ENCODE assay signal across 9 mouse cellular contexts in genomic region chr1:162217340-162217974, GRCm38 (mm10).
A peak's percentile ranks its signal among the peaks of the same experiment; 100 is the strongest.
DNase-seq lines count a peak whose midpoint lies in the region; ATAC-seq lines count a peak whose summit lies in the region.
"Had no signal": no experiment of that assay in that cellular context is flagged by ENCODE, and none has a peak within 500 bp of the region (broad histone marks: within the 10 kb centered on the region; RNA-seq: fewer than 3 reads in every experiment).

No protein-coding gene starts in this region.

- H3K27ac ChIP-seq in forebrain, embryonic 11.5 days (ENCODE audit: low read depth, low read length): peak overlapping the region; percentile 76
- no peak overlapping the region for H3K27ac ChIP-seq in forebrain, embryonic 14.5 days (ENCODE audit: low read depth, low read length)
- peak overlapping the region; percentile 97 for H3K27ac ChIP-seq in heart, embryonic 11.5 days (ENCODE audit: low read depth, low read length)
- peak overlapping the region; percentile 99 for H3K27ac ChIP-seq in lung, embryonic 16.5 days (ENCODE audit: low read length)

- H3K4me3 ChIP-seq in forebrain, embryonic 11.5 days (ENCODE audit: low read depth, low read length): peak overlapping the region; percentile 23
- H3K4me3 ChIP-seq in forebrain, embryonic 14.5 days (ENCODE audit: low read depth, low read length): no peak overlapping the region
- H3K4me3 ChIP-seq in heart, embryonic 11.5 days (ENCODE audit: low read depth, low read length): peak overlapping the region; percentile 44
- peak overlapping the region; percentile 63 for H3K4me3 ChIP-seq in lung, embryonic 16.5 days (ENCODE audit: low read length)
- H3K4me3 ChIP-seq: erythroblast, embryonic 14.5 days had no signal

- H3K36me3 ChIP-seq in forebrain, embryonic 11.5 days (ENCODE audit: control insufficient read depth, insufficient read depth, low read length): no peaks in the 10 kb centered on the region
- no peaks in the 10 kb centered on the region for H3K36me3 ChIP-seq in forebrain, embryonic 14.5 days (ENCODE audit: control insufficient read depth, insufficient read depth, low read length)
- H3K36me3 ChIP-seq in heart, embryonic 11.5 days (ENCODE audit: control insufficient read depth, insufficient read depth, low read length): no peaks in the 10 kb centered on the region
- no peaks in the 10 kb centered on the region for H3K36me3 ChIP-seq in lung, embryonic 16.5 days (ENCODE audit: control insufficient read depth, insufficient read depth, low read length)

- no peak overlapping the region for H3K4me2 ChIP-seq in forebrain, embryonic 11.5 days (ENCODE audit: low read depth, low read length, severe bottlenecking)
- no peak overlapping the region for H3K4me2 ChIP-seq in forebrain, embryonic 14.5 days (ENCODE audit: low read length)
- H3K4me2 ChIP-seq in heart, embryonic 11.5 days: peak overlapping the region; percentile 56
- H3K4me2 ChIP-seq in lung, embryonic 16.5 days (ENCODE audit: low read depth, low read length): peak overlapping the region; percentile 13

- H3K27me3 ChIP-seq in forebrain, embryonic 11.5 days (ENCODE audit: control insufficient read depth, insufficient read depth, low read length): no peaks in the 10 kb centered on the region
- no peaks in the 10 kb centered on the region for H3K27me3 ChIP-seq in forebrain, embryonic 14.5 days (replicated peaks; ENCODE audit: control insufficient read depth, insufficient read depth, low read length)
- H3K27me3 ChIP-seq in heart, embryonic 11.5 days (ENCODE audit: control insufficient read depth, insufficient read depth, low read length): no peaks in the 10 kb centered on the region
- no peaks in the 10 kb centered on the region for H3K27me3 ChIP-seq in lung, embryonic 16.5 days (ENCODE audit: control insufficient read depth, insufficient read depth, low read depth, low read length)

- peak; percentile 64 for DNase-seq in forebrain, embryonic 11.5 days (ENCODE audit: low spot score)
- DNase-seq in forebrain, embryonic 14.5 days (ENCODE audit: low spot score): no peak
- peak; percentile 41 for DNase-seq in kidney, adult 9 months
- DNase-seq in urinary bladder, postnatal 10 days (ENCODE audit: low spot score): peak; percentile 13
- DNase-seq in natural killer cell, adult 2 months (ENCODE audit: low spot score in 2 of 2): no peak
- no peak for DNase-seq in Muller cell, postnatal 12 days (ENCODE audit: inconsistent ontology term)

- no peaks in the 10 kb centered on the region for H3K4me1 ChIP-seq in forebrain, embryonic 11.5 days (replicated peaks; ENCODE audit: control insufficient read depth, insufficient read depth, low read length)
- H3K4me1 ChIP-seq in forebrain, embryonic 14.5 days (ENCODE audit: control insufficient read depth, insufficient read depth, low read length): no peaks in the 10 kb centered on the region
- peaks cover 6% of the 10 kb centered on the region for H3K4me1 ChIP-seq in heart, embryonic 11.5 days (ENCODE audit: control insufficient read depth, insufficient read depth, low read length)
- peaks cover 5% of the 10 kb centered on the region for H3K4me1 ChIP-seq in lung, embryonic 16.5 days (replicated peaks; ENCODE audit: control insufficient read depth, insufficient read depth, low read length)

- H3K9me3 ChIP-seq in forebrain, embryonic 11.5 days (ENCODE audit: control insufficient read depth, low read length): no peaks in the 10 kb centered on the region
- H3K9me3 ChIP-seq in forebrain, embryonic 14.5 days (replicated peaks; ENCODE audit: control insufficient read depth, low read length): no peaks in the 10 kb centered on the region
- H3K9me3 ChIP-seq in heart, embryonic 11.5 days (replicated peaks; ENCODE audit: control insufficient read depth, low read length): no peaks in the 10 kb centered on the region
- no peaks in the 10 kb centered on the region for H3K9me3 ChIP-seq in lung, embryonic 16.5 days (ENCODE audit: control insufficient read depth, low read length)

- peak; percentile 49; the same call in 1 of the 2 replicates for ATAC-seq in forebrain, embryonic 11.5 days (replicated peaks; ENCODE audit: low FRiP score)
- ATAC-seq in forebrain, embryonic 14.5 days: no peak
- ATAC-seq in heart, embryonic 11.5 days (replicated peaks; ENCODE audit: insufficient number of reproducible peaks, low FRiP score, low TSS enrichment): peak; percentile 85
- peak; percentile 98 for ATAC-seq in lung, embryonic 16.5 days (ENCODE audit: low read depth)

- WGBS in forebrain, embryonic 11.5 days: 72% methylated on average over 15 of the region's 15 CpGs
- 82% methylated on average over 15 of the region's 15 CpGs for WGBS in forebrain, embryonic 14.5 days
- 43% methylated on average over 15 of the region's 15 CpGs for whole genome bisulfite sequencing in heart, embryonic 11.5 days (ENCODE audit: insufficient replicate concordance)
- 36% methylated on average over 15 of the region's 15 CpGs for WGBS in lung, embryonic 16.5 days

- peak overlapping the region; percentile 29; the same call in 1 of the 2 replicates for H3K9ac ChIP-seq in forebrain, embryonic 11.5 days (ENCODE audit: low read length)
- H3K9ac ChIP-seq in forebrain, embryonic 14.5 days (ENCODE audit: low read length): no peak overlapping the region
- H3K9ac ChIP-seq in heart, embryonic 11.5 days (ENCODE audit: low read depth, low read length): peak overlapping the region; percentile 78
- peak overlapping the region; percentile 82 for H3K9ac ChIP-seq in lung, embryonic 16.5 days (ENCODE audit: low read length)

Comparison
In these comparisons a context has a peak if more than half of its experiments do, and no peak if none do; other contexts are left out.
1. DNase-seq: peak in forebrain, embryonic 11.5 days (single experiment), kidney, adult 9 months (single experiment) and urinary bladder, postnatal 10 days (single experiment); none in forebrain, embryonic 14.5 days (single experiment), natural killer cell, adult 2 months (0 of 2) and Muller cell, postnatal 12 days (single experiment).
2. H3K4me2 ChIP-seq: peak in heart, embryonic 11.5 days (single experiment) and lung, embryonic 16.5 days (single experiment); none in forebrain, embryonic 11.5 days (single experiment) and forebrain, embryonic 14.5 days (single experiment).